Mouse (Mus musculus) neural tube, embryonic 15.5 days (tissue): ENCODE data around the gene Arntl2. TPM values are rescaled to one million over a fixed set of nuclear protein-coding genes. Genes with fewer than 3 reads are reported as not detected.
"Not testable (repeated sequence)": the region's sequence is repeated elsewhere in the genome, so short reads cannot be mapped to it uniquely, and the experiment has no call there.

Source experiments
- ATAC-seq: fragments of 200-750 bp; cut with Nextera tagmentation; 2 replicates; pipeline ENCODE4 v1.8.0; 2017; ENCODE audit warnings: mild to moderate bottlenecking, moderate TSS enrichment, moderate library complexity; ENCODE audit not compliant: low FRiP score
- H3K27ac ChIP-seq: fragments of 300-500 bp; sonication (generic); replicated peaks from 2 replicates; pipeline ENCODE4 v1.5.1; 2015; ENCODE audit warnings: mild to moderate bottlenecking, inconsistent platforms
- H3K27me3 ChIP-seq: fragments of 300-500 bp; sonication (generic); replicated peaks from 2 replicates; pipeline ENCODE4 v1.6.1; 2015; ENCODE audit warnings: inconsistent platforms
- H3K36me3 ChIP-seq: fragments of 300-500 bp; sonication (generic); 2 replicates; pipeline ENCODE4 v1.6.1; 2015; ENCODE audit warnings: inconsistent platforms
- H3K4me1 ChIP-seq: fragments of 300-500 bp; sonication (generic); 2 replicates; pipeline ENCODE4 v1.6.1; 2015; ENCODE audit warnings: inconsistent platforms
- H3K4me2 ChIP-seq: fragments of 300-500 bp; sonication (generic); 2 replicates; pipeline ENCODE4 v1.6.1; 2015; ENCODE audit warnings: inconsistent platforms, mild to moderate bottlenecking, moderate library complexity
- H3K4me3 ChIP-seq: fragments of 300-500 bp; sonication (generic); replicated peaks from 2 replicates; pipeline ENCODE4 v1.5.1; 2015; ENCODE audit warnings: mild to moderate bottlenecking, inconsistent platforms
- H3K9ac ChIP-seq: fragments of 300-500 bp; sonication (generic); replicated peaks from 2 replicates; pipeline ENCODE4 v1.6.1; 2015; ENCODE audit warnings: mild to moderate bottlenecking, inconsistent platforms
- H3K9me3 ChIP-seq: fragments of 300-500 bp; sonication (generic); replicated peaks from 2 replicates; pipeline ENCODE4 v1.6.1; 2016; ENCODE audit warnings: inconsistent platforms
- WGBS: fragments of 180-500 bp; shearing (Covaris S2); methylation state at CpG from one replicate; pipeline ENCODE4 v1.1.7; 2015; ENCODE audit warnings: mixed read lengths; 5-methylcytosine and 5-hydroxymethylcytosine counted together
- polyA plus RNA-seq: library from polyadenylated mRNA; unstranded; fragments of >200 nt; fragmentation: Nextera tagmentation; extraction: Ambion mirVana; gene quantifications from 2 replicates; pipeline ENCODE4 v1.2.1, GENCODE M21; 2015

The Arntl2 gene
- polyA plus RNA-seq, 1 experiment from 2014 or later = 4.1 TPM

- WGBS = 81% methylated on average over 4 of the region's 4 CpGs
- Histone ChIP-seq H3K27me3 (no peaks in the 10 kb centered on the region), H3K4me2 (no peak overlapping the region), H3K9ac (no peak overlapping the region), H3K4me3 (no peak overlapping the region), H3K9me3 (no peaks in the 10 kb centered on the region), H3K4me1 (no peaks in the 10 kb centered on the region), H3K27ac (no peak overlapping the region), H3K36me3 (no peaks in the 10 kb centered on the region)
- no peak for ATAC-seq
Measured at GRCm38 (mm10) chr6:146852739-146853138, 56.9 kb downstream of the Arntl2 start.

- Histone ChIP-seq H3K9ac (no peak overlapping the region), H3K4me1 (no peaks in the 10 kb centered on the region), H3K27me3 (no peaks in the 10 kb centered on the region), H3K9me3 (no peaks in the 10 kb centered on the region), H3K4me2 (no peak overlapping the region), H3K4me3 (no peak overlapping the region), H3K36me3 (no peaks in the 10 kb centered on the region), H3K27ac (no peak overlapping the region)
- ATAC-seq = no peak
- 95% methylated on average over 9 of the region's 9 CpGs for WGBS
Measured at GRCm38 (mm10) chr6:146855185-146855584, 59.3 kb downstream of the Arntl2 start.

- no peak for ATAC-seq
- no peaks in the 10 kb centered on the region for H3K36me3 ChIP-seq
- no peak overlapping the region for H3K9ac ChIP-seq
- no peaks in the 10 kb centered on the region for H3K4me1 ChIP-seq
- no peaks in the 10 kb centered on the region for H3K27me3 ChIP-seq
- no peak overlapping the region for H3K4me2 ChIP-seq
- WGBS = 97% methylated on average over 2 of the region's 2 CpGs
- no peak overlapping the region for H3K27ac ChIP-seq
- no peak overlapping the region for H3K4me3 ChIP-seq
- H3K9me3 ChIP-seq = no peaks in the 10 kb centered on the region
Measured at GRCm38 (mm10) chr6:146857386-146857785, 61.5 kb downstream of the Arntl2 start.

GRCm38 (mm10) chr6:146863154-146863553 lies 67.3 kb downstream of the Arntl2 start:
- H3K27ac ChIP-seq = no peak overlapping the region
- ATAC-seq = no peak
- H3K4me2 ChIP-seq = no peak overlapping the region
- H3K4me3 ChIP-seq = no peak overlapping the region
- no peaks in the 10 kb centered on the region for H3K27me3 ChIP-seq
- H3K36me3 ChIP-seq = no peaks in the 10 kb centered on the region
- WGBS = 92% methylated on average over 2 of the region's 2 CpGs
- no peaks in the 10 kb centered on the region for H3K4me1 ChIP-seq
- no peak overlapping the region for H3K9ac ChIP-seq
- no peaks in the 10 kb centered on the region for H3K9me3 ChIP-seq

GRCm38 (mm10) chr6:146864370-146864769 lies 68.5 kb downstream of the Arntl2 start:
- H3K4me2 ChIP-seq, H3K36me3 ChIP-seq, H3K4me3 ChIP-seq, H3K4me1 ChIP-seq, ATAC-seq, H3K27ac ChIP-seq, H3K9me3 ChIP-seq, H3K9ac ChIP-seq, H3K27me3 ChIP-seq: not testable (repeated sequence)
- WGBS = 96% methylated on average over 3 of the region's 5 CpGs

- no peaks in the 10 kb centered on the region for H3K27me3 ChIP-seq
- no peak overlapping the region for H3K4me2 ChIP-seq
- H3K36me3 ChIP-seq = no peaks in the 10 kb centered on the region
- H3K27ac ChIP-seq = no peak overlapping the region
- H3K9ac ChIP-seq = no peak overlapping the region
- 79% methylated on average over 4 of the region's 4 CpGs for WGBS
- H3K4me3 ChIP-seq = no peak overlapping the region
- no peaks in the 10 kb centered on the region for H3K4me1 ChIP-seq
- H3K9me3 ChIP-seq = no peaks in the 10 kb centered on the region
- ATAC-seq = no peak
Measured at GRCm38 (mm10) chr6:146865701-146866100, 69.8 kb downstream of the Arntl2 start.

GRCm38 (mm10) chr6:146871975-146872374 lies 76.1 kb downstream of the Arntl2 start:
- no peak overlapping the region for H3K9ac ChIP-seq
- H3K4me2 ChIP-seq = no peak overlapping the region
- no peaks in the 10 kb centered on the region for H3K9me3 ChIP-seq
- no peaks in the 10 kb centered on the region for H3K4me1 ChIP-seq
- no peak for ATAC-seq
- WGBS = 94% methylated on average over 4 of the region's 4 CpGs
- H3K4me3 ChIP-seq = no peak overlapping the region
- no peaks in the 10 kb centered on the region for H3K36me3 ChIP-seq
- no peak overlapping the region for H3K27ac ChIP-seq
- no peaks in the 10 kb centered on the region for H3K27me3 ChIP-seq

GRCm38 (mm10) chr6:146874415-146874814 lies 78.6 kb downstream of the Arntl2 start:
- no peak for ATAC-seq
- H3K36me3 ChIP-seq = no peaks in the 10 kb centered on the region
- H3K4me3 ChIP-seq = no peak overlapping the region
- H3K9ac ChIP-seq = no peak overlapping the region
- H3K27ac ChIP-seq = no peak overlapping the region
- H3K4me2 ChIP-seq = no peak overlapping the region
- H3K4me1 ChIP-seq = no peaks in the 10 kb centered on the region
- no peaks in the 10 kb centered on the region for H3K9me3 ChIP-seq
- 80% methylated on average over 6 of the region's 6 CpGs for WGBS
- H3K27me3 ChIP-seq = no peaks in the 10 kb centered on the region

- WGBS = 98% methylated on average over 2 of the region's 2 CpGs
Measured at GRCm38 (mm10) chr6:146876820-146877219, 81.0 kb downstream of the Arntl2 start.

GRCm38 (mm10) chr6:146877425-146878045 lies 81.7 kb downstream of the Arntl2 start:
- Histone ChIP-seq H3K36me3 (no peaks in the 10 kb centered on the region), H3K27ac (no peak overlapping the region), H3K4me1 (no peaks in the 10 kb centered on the region), H3K27me3 (no peaks in the 10 kb centered on the region), H3K4me2 (no peak overlapping the region), H3K9me3 (no peaks in the 10 kb centered on the region), H3K9ac (no peak overlapping the region), H3K4me3 (no peak overlapping the region)
- 93% methylated on average over 12 of the region's 12 CpGs for WGBS
- ATAC-seq = no peak

More at GRCm38 (mm10) chr6:146876820-146877219, 81.0 kb downstream of the Arntl2 start:
- no peaks in the 10 kb centered on the region for H3K36me3 ChIP-seq
- H3K27me3 ChIP-seq = no peaks in the 10 kb centered on the region
- H3K9ac ChIP-seq = no peak overlapping the region
- H3K4me1 ChIP-seq = no peaks in the 10 kb centered on the region
- H3K9me3 ChIP-seq = no peaks in the 10 kb centered on the region
- no peak for ATAC-seq
- no peak overlapping the region for H3K4me3 ChIP-seq
- no peak overlapping the region for H3K27ac ChIP-seq
- H3K4me2 ChIP-seq = no peak overlapping the region

GRCm38 (mm10) chr6:146878926-146879325 lies 83.1 kb downstream of the Arntl2 start:
- Histone ChIP-seq H3K9me3 (no peaks in the 10 kb centered on the region), H3K4me2 (no peak overlapping the region), H3K4me1 (no peaks in the 10 kb centered on the region), H3K36me3 (no peaks in the 10 kb centered on the region), H3K27ac (no peak overlapping the region), H3K4me3 (no peak overlapping the region), H3K27me3 (no peaks in the 10 kb centered on the region), H3K9ac (no peak overlapping the region)
- WGBS = 41% methylated on average over 10 of the region's 10 CpGs
- no peak for ATAC-seq

GRCm38 (mm10) chr6:146879856-146880255 lies 84.0 kb downstream of the Arntl2 start:
- no peaks in the 10 kb centered on the region for H3K9me3 ChIP-seq

More at GRCm38 (mm10) chr6:146879856-146880255, 84.0 kb downstream of the Arntl2 start:
- H3K9ac ChIP-seq = no peak overlapping the region
- H3K4me1 ChIP-seq = no peaks in the 10 kb centered on the region
- 91% methylated on average over 9 of the region's 9 CpGs for WGBS
- no peak overlapping the region for H3K27ac ChIP-seq
- no peaks in the 10 kb centered on the region for H3K27me3 ChIP-seq
- H3K4me3 ChIP-seq = no peak overlapping the region
- H3K36me3 ChIP-seq = no peaks in the 10 kb centered on the region
- ATAC-seq = no peak
- H3K4me2 ChIP-seq = no peak overlapping the region
